In the genomic region with DNA sequence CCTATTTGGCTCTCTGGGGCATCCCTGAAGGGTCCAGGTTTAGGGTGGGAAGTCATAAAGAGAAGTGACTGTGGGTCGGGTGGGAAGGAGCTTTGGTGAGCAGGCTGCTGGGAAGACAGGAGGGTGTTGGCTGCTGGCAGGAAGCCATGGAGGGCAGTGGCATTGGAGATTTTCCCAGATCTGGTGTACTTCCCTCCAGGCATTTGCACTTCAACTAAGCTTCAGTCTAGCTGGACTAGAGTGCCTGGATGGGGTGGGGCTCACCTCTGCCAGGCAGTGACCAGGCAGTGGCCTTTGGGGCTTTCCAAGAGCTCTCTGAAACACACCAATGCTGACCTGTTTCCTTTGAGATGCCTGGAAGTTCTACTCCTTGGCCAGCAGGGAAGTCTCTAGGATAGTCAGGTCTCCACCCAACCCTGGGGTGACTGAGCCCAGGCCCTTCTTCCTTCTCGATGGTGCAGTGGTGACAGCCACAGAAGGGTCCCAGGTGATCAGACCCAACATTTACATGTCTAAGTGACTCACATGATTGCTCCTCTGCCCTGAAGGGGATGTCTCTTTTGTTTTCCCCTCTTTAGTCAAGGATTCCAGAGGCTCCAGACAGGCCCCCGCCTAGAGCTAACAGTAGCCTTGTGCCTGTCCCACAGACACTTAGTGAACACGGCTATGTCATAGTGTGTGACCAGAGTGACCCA, we compare ENCODE assay signal across 16 mouse cellular contexts. TPM values are rescaled to one million over a fixed set of nuclear protein-coding genes. Genes with fewer than 3 reads are reported as not detected.
DNase-seq lines count a peak whose midpoint lies in the region; ATAC-seq and TF ChIP-seq lines count a peak whose summit lies in the region.
"Had no signal": no experiment of that assay in that cellular context is flagged by ENCODE, and none has a peak within 500 bp of the region (broad histone marks: within the 10 kb centered on the region; RNA-seq: fewer than 3 reads in every experiment).

No protein-coding gene starts in this region.

- no peaks in the 10 kb centered on the region for H3K36me3 ChIP-seq in ES-E14 (ENCODE audit: control insufficient read depth, insufficient read depth, low read length, poor library complexity, severe bottlenecking)
- no peaks in the 10 kb centered on the region for H3K36me3 ChIP-seq in lung, embryonic 15.5 days
- H3K36me3 ChIP-seq in midbrain, embryonic 15.5 days (replicated peaks), result no peaks in the 10 kb centered on the region
- H3K36me3 ChIP-seq: liver, embryonic 15.5 days; neural tube, embryonic 12.5 days had no signal

- DNase-seq in adrenal gland, postnatal 14 days, result peak; percentile 19
- DNase-seq in adrenal gland, adult (ENCODE audit: inconsistent age in 2 of 2, low spot score in 1 of 2), result no peak
- peak; percentile 48 for DNase-seq in ES-E14 (ENCODE audit: low read depth, low spot score)
- peak; percentile 70 to 72 for DNase-seq in cerebellum, adult 2 months
- DNase-seq in gastrocnemius, adult 8-10 months (ENCODE audit: low spot score in 2 of 2), result no peak
- DNase-seq in layer of hippocampus, postnatal 14 days (ENCODE audit: low spot score in 2 of 2), result no peak
- DNase-seq: midbrain, embryonic 14.5 days; right cerebral cortex, adult 18-20 months; thymus, postnatal 14 days had no signal

- no peak for TF ChIP-seq CTCF in cerebellum, adult 2 months (IDR thresholded peaks at IDR 0.05; ENCODE audit: borderline replicate concordance, insufficient read depth, low read depth, low read length)

- H3K4me3 ChIP-seq in ES-E14 (ENCODE audit: insufficient read depth in 1 of 2, low read depth in 1 of 2, low read length in 2 of 2, poor library complexity in 1 of 2, severe bottlenecking in 1 of 2), result no peak overlapping the region
- no peak overlapping the region for H3K4me3 ChIP-seq in cerebellum, adult 2 months (replicated peaks; ENCODE audit: insufficient read depth, low read depth, low read length)
- no peak overlapping the region for H3K4me3 ChIP-seq in lung, embryonic 15.5 days
- H3K4me3 ChIP-seq in midbrain, embryonic 15.5 days, result no peak overlapping the region
- H3K4me3 ChIP-seq: liver, embryonic 15.5 days; neural tube, embryonic 12.5 days had no signal

- in situ Hi-C loops in ES-E14 (cut with MboI; ENCODE audit: low sequenced_read_pairs in 2 of 2, unreplicated experiment in 2 of 2), result no loop called here

- H3K9ac ChIP-seq in ES-E14 (ENCODE audit: insufficient read depth, low read depth, low read length, poor library complexity, severe bottlenecking), result no peak overlapping the region
- H3K9ac ChIP-seq in lung, embryonic 15.5 days, result no peak overlapping the region
- H3K9ac ChIP-seq in midbrain, embryonic 15.5 days, result no peak overlapping the region
- H3K9ac ChIP-seq: liver, embryonic 15.5 days; neural tube, embryonic 12.5 days had no signal

- 59% methylated on average over 4 of the region's 4 CpGs for WGBS in cerebellum, adult 2 months
- WGBS in lung, embryonic 15.5 days, result 62% methylated on average over 4 of the region's 4 CpGs
- WGBS in midbrain, embryonic 15.5 days, result 74% methylated on average over 4 of the region's 4 CpGs

- H3K4me2 ChIP-seq in lung, embryonic 15.5 days, result no peak overlapping the region
- H3K4me2 ChIP-seq in midbrain, embryonic 15.5 days, result no peak overlapping the region
- H3K4me2 ChIP-seq: liver, embryonic 15.5 days; neural tube, embryonic 12.5 days had no signal

- H3K27me3 ChIP-seq in cerebellum, adult 2 months (ENCODE audit: control insufficient read depth, insufficient read depth, low read length), result no peaks in the 10 kb centered on the region
- no peaks in the 10 kb centered on the region for H3K27me3 ChIP-seq in lung, embryonic 15.5 days
- H3K27me3 ChIP-seq in midbrain, embryonic 15.5 days (replicated peaks), result no peaks in the 10 kb centered on the region
- H3K27me3 ChIP-seq: liver, embryonic 15.5 days; neural tube, embryonic 12.5 days had no signal

- peak; percentile 62 for ATAC-seq in lung, embryonic 15.5 days (ENCODE audit: borderline replicate concordance, extremely low read depth, low FRiP score, low TSS enrichment)
- no peak for ATAC-seq in midbrain, embryonic 15.5 days (replicated peaks)
- ATAC-seq: forebrain, embryonic 16.5 days; intestine, postnatal 0 days had no signal

- H3K27ac ChIP-seq in ES-E14 (ENCODE audit: insufficient read depth, low read depth, low read length, poor library complexity, severe bottlenecking), result peak overlapping the region; percentile 32; the same call in 1 of the 2 replicates
- H3K27ac ChIP-seq in cerebellum, adult 2 months (ENCODE audit: insufficient read depth, low read length), result no peak overlapping the region
- H3K27ac ChIP-seq in lung, embryonic 15.5 days, result peak overlapping the region; percentile 23; the same call in 1 of the 2 replicates
- no peak overlapping the region for H3K27ac ChIP-seq in midbrain, embryonic 15.5 days
- H3K27ac ChIP-seq: liver, embryonic 15.5 days; neural tube, embryonic 12.5 days had no signal

- no peak for TF ChIP-seq POLR2A in cerebellum, adult 2 months (IDR thresholded peaks at IDR 0.05; ENCODE audit: borderline replicate concordance, insufficient read depth, low read length)

- no peaks in the 10 kb centered on the region for H3K9me3 ChIP-seq in ES-E14 (ENCODE audit: control insufficient read depth, insufficient read depth, low read depth, low read length)
- H3K9me3 ChIP-seq in lung, embryonic 15.5 days, result no peaks in the 10 kb centered on the region
- no peaks in the 10 kb centered on the region for H3K9me3 ChIP-seq in midbrain, embryonic 15.5 days
- H3K9me3 ChIP-seq: liver, embryonic 15.5 days; neural tube, embryonic 12.5 days had no signal

- H3K4me1 ChIP-seq in ES-E14 (ENCODE audit: control insufficient read depth in 2 of 2, insufficient read depth in 2 of 2, low read length in 2 of 2, poor library complexity in 1 of 2), result peaks cover 0 to 14% of the 10 kb centered on the region in 2 experiments; a peak in 3 of 4 replicates
- peaks cover 35% of the 10 kb centered on the region for H3K4me1 ChIP-seq in cerebellum, adult 2 months (ENCODE audit: control insufficient read depth, insufficient read depth, low read length)
- H3K4me1 ChIP-seq in lung, embryonic 15.5 days, result peaks cover 59% of the 10 kb centered on the region
- peaks cover 3% of the 10 kb centered on the region; the same call in 1 of the 2 replicates for H3K4me1 ChIP-seq in midbrain, embryonic 15.5 days
- H3K4me1 ChIP-seq: liver, embryonic 15.5 days; neural tube, embryonic 12.5 days had no signal

TF ChIP-seq in ES-E14, 5 proteins besides CTCF, POLR2A, EP300 and RAD21:
- no peak for TF ChIP-seq MAFK (IDR thresholded peaks at IDR 0.05; ENCODE audit: insufficient read depth, low read depth, low read length)
- TF ChIP-seq ZC3H11A (IDR thresholded peaks at IDR 0.05; ENCODE audit: borderline replicate concordance, low read depth, low read length), result no peak
- TF ChIP-seq HCFC1 (IDR thresholded peaks at IDR 0.05; ENCODE audit: borderline replicate concordance, insufficient read depth, low read length), result no peak
- TF ChIP-seq CHD2 (IDR thresholded peaks at IDR 0.05; ENCODE audit: low read depth, low read length), result no peak
- no peak for TF ChIP-seq ZNF384 (IDR thresholded peaks at IDR 0.05; ENCODE audit: low read depth, low read length)

RNA-seq across cellular contexts. Expression of gene Rasgef1a, which starts 36.7 kb away (rescaled TPM):
- total RNA-seq in adrenal gland, postnatal 14 days (2021), result 0.19 and 0.64 TPM in 2 replicates
- 0.94 and 1.3 TPM in 2 replicates for total RNA-seq in ES-E14 (2012; rRNA removed)
- 59.8 and 66.0 TPM in 2 replicates for polyA plus RNA-seq in cerebellum, adult 2 months (2012; rRNA removed)
- polyA plus RNA-seq in lung, embryonic 15.5 days (2015; fragmentation: Nextera tagmentation; extraction: Ambion mirVana), result 3.0 and 4.4 TPM in 2 replicates
- total RNA-seq in gastrocnemius, adult 8-10 months (2022), result under 1 TPM; 0.11 to 0.38 (median 0.17) TPM
- polyA plus RNA-seq in midbrain, embryonic 15.5 days (2015; fragmentation: Nextera tagmentation; extraction: Ambion mirVana), result 5.8 and 6.6 TPM in 2 replicates
- 100 to 1,000 TPM; 128 to 131 TPM for total RNA-seq in layer of hippocampus, postnatal 14 days (2021)
- total RNA-seq: hematopoietic stem cell, adult 5-6 weeks had no signal

Comparison
In these comparisons a context has a peak if more than half of its experiments do, and no peak if none do; other contexts are left out.
1. DNase-seq: peak in adrenal gland, postnatal 14 days (single experiment), ES-E14 (single experiment) and cerebellum, adult 2 months (2 of 2); none in adrenal gland, adult (0 of 2), gastrocnemius, adult 8-10 months (0 of 2) and layer of hippocampus, postnatal 14 days (0 of 2).
2. H3K27ac ChIP-seq: peak in ES-E14 (single experiment) and lung, embryonic 15.5 days (single experiment); none in cerebellum, adult 2 months (single experiment) and midbrain, embryonic 15.5 days (single experiment).
3. RNA of gene Rasgef1a, which starts 36.7 kb away (total RNA-seq): 128 to 131 TPM in layer of hippocampus, postnatal 14 days; 0.94 to 1.3 TPM in ES-E14, 0.11 to 0.38 TPM in gastrocnemius, adult 8-10 months and 0.19 to 0.64 TPM in adrenal gland, postnatal 14 days; every median in the first group is over 10 times any median in the second.